Mouse (Mus musculus): ENCODE results near the gene Ang2.

GRCm38 (mm10) chr14:51195681-51196080 lies 3.3 kb downstream of the Ang2 start:
- TF ChIP-seq CTCF (IDR thresholded peaks at IDR 0.05; ENCODE audit: borderline replicate concordance, insufficient read depth, low read length) (no peak), POLR2A (IDR thresholded peaks at IDR 0.05; ENCODE audit: low read depth, low read length) (no peak)

All from embryonic fibroblast, embryonic 13.5 days (primary cell).